Mouse (Mus musculus) left cerebral cortex, adult 11 months (tissue): ENCODE measurements at regions not wholly inside any gene's neighbourhood (a gene's known extent, or its start where the extent isn't known, plus 50 kb on each side); places are given as distances from the start of the nearest gene placed in this dataset.

Experiments used
- DNase-seq: peaks from one replicate; pipeline ENCODE4 v3.0.0; 2022; ENCODE audit warnings: low spot score

DNA sequence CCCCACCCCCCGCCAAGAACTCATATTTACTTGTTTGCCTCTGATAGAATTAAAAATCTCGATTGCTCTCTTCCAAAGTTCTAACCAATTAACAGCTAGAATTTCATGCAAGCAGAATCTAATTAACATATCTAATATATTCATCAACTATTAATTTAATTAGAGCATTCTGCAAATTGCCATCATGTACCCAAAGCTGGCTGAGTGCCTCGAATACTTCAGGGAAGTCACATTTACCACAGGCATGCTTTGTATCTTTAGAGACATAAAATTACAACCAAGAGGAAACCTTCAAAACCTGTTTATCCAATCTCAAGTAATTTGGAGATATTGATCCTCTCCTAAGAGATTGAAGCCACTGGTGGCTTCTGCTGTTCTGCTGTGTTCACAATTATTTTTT, 401.6 kb upstream of the Nmur2 start:
- no peak for DNase-seq

GRCm38 (mm10) chr11:56441071-56441470, 400.3 kb upstream of the Nmur2 start:
- no peak for DNase-seq

- DNase-seq, result no peak
Measured at GRCm38 (mm10) chr11:56431089-56431488, 390.3 kb upstream of the Nmur2 start.

GRCm38 (mm10) chr11:56384761-56385160, 344.0 kb upstream of the Nmur2 start:
- DNase-seq, result no peak

DNA sequence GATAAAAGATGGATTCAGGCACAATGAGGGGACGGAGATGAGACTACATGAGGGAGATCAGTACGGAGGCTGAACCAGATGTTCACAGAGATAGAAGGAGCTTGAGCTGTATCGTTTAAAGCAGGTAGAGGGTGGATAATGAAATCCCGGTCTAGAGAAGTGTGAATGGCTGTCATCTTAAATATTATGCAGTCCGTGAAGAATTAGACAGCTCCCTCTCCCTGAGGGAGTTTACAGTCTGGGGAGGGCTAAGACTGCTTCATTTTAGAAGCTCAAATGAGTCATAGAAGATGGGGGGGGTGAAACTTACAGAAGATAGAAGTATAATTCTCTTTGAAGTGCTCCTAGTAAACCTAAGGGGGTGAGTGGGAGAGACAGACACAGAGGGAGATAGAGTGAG, 336.7 kb upstream of the Nmur2 start:
- peak; percentile 10 for DNase-seq

DNA sequence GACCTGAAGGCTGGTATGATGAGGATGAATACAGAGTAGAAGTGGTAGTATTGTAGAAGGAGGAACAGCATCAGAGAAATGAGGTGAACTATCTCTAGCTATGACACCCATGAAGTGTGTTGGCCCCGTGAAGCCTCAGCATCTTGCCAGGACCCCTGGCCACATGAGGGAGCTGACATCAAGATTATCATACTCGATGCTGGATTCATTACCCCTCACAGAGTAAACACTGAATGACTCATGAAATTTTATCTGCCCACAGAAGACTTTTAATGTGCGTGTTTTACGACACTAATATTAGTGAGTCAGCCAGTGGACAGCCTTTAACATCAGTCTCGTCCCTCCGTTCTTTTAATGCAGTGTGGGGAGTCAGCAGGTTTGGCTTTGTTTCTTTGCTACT, 333.5 kb upstream of the Nmur2 start:
- DNase-seq, result no peak

- DNase-seq, result no peak
Measured at GRCm38 (mm10) chr11:56373624-56374023, 332.8 kb upstream of the Nmur2 start.

- no peak for DNase-seq
Measured at GRCm38 (mm10) chr11:56357690-56358089, 316.9 kb upstream of the Nmur2 start.

DNA sequence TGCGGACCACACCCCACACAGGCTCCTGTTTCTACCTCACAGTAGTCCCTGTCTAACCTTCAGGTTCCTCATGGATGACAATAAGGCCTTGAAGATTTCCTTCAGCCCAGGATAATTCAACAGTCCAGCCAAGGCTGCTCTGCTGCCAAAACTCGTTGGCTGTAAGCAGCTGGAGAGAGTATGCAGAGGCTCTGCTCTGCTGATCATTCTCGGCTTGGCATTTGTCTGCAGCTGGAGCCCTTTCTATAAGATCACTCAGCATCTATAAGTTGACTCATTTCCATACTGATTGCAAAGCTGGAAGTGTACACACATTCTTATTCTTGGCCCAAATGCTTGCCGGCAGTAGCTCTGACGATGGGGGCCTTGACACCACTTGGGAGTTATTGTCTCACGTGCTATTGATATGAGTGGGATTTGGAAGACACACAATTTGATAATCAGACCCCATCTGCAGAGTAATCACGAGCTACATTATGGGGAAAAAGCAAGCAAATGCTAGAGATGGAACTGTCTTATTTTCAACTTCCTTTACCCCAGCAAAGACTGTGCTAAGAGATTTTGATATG, 311.1 kb upstream of the Nmur2 start:
- DNase-seq, result no peak

GRCm38 (mm10) chr11:56351231-56351630, 310.4 kb upstream of the Nmur2 start:
- DNase-seq, result no peak

DNA sequence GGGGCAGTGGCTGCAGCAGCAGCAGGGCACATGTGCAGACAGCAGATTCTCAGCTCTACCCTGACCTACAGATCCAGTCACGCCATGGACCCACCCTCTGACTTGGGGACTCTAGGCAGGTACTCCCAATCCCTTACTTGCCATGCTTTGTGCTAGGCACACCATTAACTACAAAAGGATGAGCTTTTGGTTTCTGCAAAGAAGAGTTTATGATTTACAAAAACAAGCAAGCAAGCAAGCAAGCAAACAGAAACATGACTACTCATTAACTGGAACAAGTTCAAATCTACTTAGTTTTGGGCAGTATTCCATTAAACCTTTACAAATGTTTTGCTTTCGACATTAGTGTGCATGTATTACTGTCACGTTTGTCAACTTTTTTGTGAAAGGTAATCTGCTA, 309.0 kb upstream of the Nmur2 start:
- DNase-seq, result no peak

- DNase-seq, result no peak
Measured at GRCm38 (mm10) chr11:56348408-56348807, 307.6 kb upstream of the Nmur2 start.

DNA sequence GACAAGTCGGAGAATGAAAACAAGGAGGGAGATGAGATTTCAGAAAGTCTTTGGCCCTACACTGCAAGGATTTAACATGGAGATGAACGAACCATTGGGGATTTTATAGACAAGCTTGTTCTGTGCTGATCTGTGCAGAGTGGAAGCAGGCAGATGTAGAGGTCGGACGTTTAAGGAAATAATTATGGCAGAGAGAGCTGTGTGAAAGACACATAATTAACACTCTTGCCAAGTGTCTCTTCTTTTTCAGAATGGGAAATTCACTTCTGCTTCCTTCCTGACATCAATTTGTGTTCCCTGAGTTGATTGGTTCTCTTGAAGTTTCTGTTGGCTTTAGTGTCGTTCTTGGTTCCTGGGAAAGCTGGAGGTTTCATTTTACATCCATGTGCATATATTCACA, 302.3 kb upstream of the Nmur2 start:
- DNase-seq, result no peak

GRCm38 (mm10) chr11:56341731-56342130, 300.9 kb upstream of the Nmur2 start:
- no peak for DNase-seq

GRCm38 (mm10) chr11:56341040-56341439, 300.2 kb upstream of the Nmur2 start:
- DNase-seq, result no peak

DNA sequence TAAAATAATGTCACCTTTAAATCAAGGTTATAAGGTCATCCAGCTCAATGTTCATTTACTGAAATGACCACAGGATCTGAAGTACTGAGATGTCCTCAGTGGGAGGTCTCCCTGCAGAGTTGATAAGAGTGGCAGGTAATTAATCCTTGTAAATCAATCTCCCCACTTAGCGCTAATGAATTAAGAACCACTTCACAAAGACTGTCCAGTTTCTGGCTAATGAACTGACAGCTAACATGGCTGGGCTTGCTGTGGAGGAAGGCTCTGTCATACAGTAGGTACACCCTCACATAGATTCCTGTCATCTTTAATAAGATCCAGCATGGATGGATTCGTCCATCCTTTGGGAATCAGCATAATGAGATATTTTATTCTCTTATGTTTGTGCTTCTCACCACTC, 297.7 kb upstream of the Nmur2 start:
- DNase-seq, result no peak

DNA sequence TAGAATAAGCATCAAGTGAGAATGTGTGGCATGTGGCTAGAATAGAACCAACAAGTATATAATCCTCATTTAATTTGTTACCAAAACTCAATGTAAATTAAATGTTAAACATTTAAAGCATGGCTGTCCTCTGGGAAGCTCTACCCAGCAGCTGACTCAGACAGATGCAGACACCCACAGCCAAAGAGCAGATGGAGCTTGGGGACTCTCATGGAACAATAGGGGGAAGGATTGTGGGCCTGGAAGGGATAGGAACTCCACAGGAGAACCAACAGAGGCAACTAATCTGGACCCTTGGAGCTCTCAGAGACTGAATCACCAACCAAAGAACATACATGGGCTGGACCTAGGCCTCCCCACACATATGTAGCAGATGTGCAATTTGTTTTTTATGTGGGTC, 295.1 kb upstream of the Nmur2 start:
- no peak for DNase-seq

DNA sequence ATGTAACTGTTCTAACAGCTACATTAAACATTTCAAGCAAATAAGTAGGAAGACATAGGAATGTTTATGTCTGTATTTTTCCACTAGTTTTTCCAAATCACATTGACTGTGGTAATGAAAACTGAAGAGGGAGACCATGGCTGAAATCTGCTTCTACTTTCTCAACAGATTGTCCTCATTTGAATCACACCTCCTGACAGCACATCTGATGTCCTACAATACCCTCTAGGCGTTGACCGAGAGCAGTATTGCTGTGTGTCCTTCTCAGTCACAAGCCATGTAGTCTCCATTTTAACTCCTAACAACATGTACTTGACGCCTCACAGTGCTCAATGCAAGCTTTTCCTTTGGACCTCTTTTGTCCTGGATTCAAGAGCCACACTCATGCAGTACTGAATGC, 279.5 kb upstream of the Nmur2 start:
- no peak for DNase-seq

GRCm38 (mm10) chr11:56315221-56315987, 274.6 kb upstream of the Nmur2 start:
- no peak for DNase-seq

DNA sequence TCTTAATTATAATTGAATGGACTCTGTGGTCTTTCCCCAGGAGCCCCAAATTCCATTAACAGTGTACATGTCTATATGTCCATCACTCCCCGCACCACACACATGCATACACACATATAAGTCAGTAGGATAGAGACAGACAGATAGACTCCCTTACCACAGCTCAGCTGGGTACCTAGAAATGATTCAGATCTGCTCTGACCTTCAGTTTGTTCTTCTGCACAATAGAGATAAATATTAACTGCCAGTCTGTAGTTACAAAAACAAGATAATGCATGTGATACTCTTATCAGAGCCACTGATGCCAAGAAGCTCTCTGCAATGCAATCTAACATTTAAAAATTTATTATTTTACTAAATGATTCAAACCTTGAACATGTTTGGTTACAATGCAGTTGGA, 268.7 kb upstream of the Nmur2 start:
- no peak for DNase-seq

- no peak for DNase-seq
Measured at GRCm38 (mm10) chr11:56308383-56309105, 267.7 kb upstream of the Nmur2 start.

GRCm38 (mm10) chr11:56307051-56307450, 266.2 kb upstream of the Nmur2 start:
- no peak for DNase-seq
